Mouse (Mus musculus) testis, adult 10 weeks (tissue): ENCODE data around the gene Galnt7. TPM values are rescaled to one million over a fixed set of nuclear protein-coding genes. Genes with fewer than 3 reads are reported as not detected.

Source experiments
- polyA plus RNA-seq: library from polyadenylated mRNA; stranded (reverse); fragments of 350-450 nt; fragmentation: Illumina TruSeq; extraction: RNeasy Lipid Tissue Mini Kit (QIAGEN cat#74804); gene quantifications from one replicate; pipeline ENCODE4 v1.2.3, GENCODE M21; 2014; ENCODE audit warnings: low read depth, low replicate concordance

Galnt7 gene
- polyA plus RNA-seq: 17.0 TPM

GRCm38 (mm10) chr8:57652456-57653055, at the start of gene Galnt7:
TSS of gene Galnt7 (minus strand) at chr8:57653032.

GRCm38 (mm10) chr8:57511316-57512118, 141.3 kb downstream of the Galnt7 start, which contains the start of gene Hmgb2:
TSS of gene Hmgb2 (plus strand) at chr8:57511907.

DNA sequence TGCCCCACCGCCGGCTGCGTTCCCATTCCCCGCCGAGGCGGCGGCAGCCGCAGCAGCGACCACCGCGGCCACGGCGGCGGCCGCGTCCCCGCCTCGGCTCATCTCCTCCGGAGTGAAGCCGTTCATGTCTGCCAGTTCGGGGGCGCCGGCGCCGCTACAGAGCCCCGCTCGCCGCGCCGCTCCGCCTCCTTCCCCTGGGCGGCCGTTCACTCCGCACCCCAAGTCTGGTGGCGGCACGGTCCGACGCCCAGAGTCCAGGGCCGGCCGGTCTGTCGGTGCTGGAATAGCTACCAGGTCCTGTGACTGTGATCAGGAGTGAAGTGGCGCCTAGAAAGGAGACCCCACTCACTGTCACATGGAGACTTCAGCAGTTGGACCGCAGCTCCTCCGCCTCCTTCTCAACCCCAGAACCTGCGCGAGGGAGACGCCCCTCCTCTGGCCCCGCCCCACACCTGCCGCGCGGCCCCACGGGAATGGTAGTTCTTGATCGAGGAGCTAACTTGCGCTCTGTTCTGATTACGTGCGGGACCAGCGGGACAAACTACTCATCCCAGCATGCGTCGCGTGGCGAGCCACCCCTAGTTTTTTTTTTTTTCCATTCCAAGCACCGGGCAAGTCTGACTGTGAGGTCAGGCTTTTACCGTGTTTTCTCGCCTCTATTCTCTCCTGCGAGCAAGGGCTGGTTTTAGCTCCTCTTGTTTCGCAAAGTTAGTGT, 165.2 kb downstream of the Galnt7 start, which contains the start of gene Sap30:
Sap30 (minus strand) TSS at position 420 of the 715 bp plus-strand sequence.

Other genes with a start within 250 kb of the Galnt7 start
- not detected for gene Scrg1, start 197.1 kb downstream of the Galnt7 start, polyA plus RNA-seq
- 35.9 TPM for gene Sap30, start 165.2 kb downstream of the Galnt7 start, polyA plus RNA-seq
- gene Hmgb2, start 141.1 kb downstream of the Galnt7 start, polyA plus RNA-seq: 113 TPM